Mouse (Mus musculus): ENCODE measurements around the gene D430042O09Rik. TPM values are rescaled to one million over a fixed set of nuclear protein-coding genes. Genes with fewer than 3 reads are reported as not detected.

Gene D430042O09Rik
- polyA plus RNA-seq, 1 experiment from 2014 or later = 7.4 TPM

DNA sequence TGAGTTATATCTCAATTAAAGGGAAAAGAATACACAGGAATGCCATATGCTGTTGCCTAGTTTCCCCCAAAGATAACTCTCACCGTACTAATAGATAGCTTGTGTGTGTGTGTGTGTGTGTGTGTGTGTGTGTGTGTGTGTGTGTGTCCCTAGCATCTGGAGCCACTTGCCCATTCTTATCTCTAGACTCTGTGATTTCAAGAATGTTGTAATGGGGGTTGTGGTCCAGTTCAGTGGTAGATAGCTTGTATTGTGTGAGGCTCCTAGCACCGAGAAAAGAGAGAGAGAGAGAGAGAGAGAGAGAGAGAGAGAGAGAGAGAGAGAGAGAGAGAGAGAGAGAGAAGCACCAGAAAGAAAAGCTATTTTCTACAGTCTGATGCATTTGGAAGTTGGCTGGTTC is 118.7 kb downstream of the D430042O09Rik start:
- H3K9me3 ChIP-seq = no peaks in the 10 kb centered on the region
- H3K4me3 ChIP-seq = no peak overlapping the region
- H3K27ac ChIP-seq (replicated peaks) = no peak overlapping the region
- ATAC-seq (ENCODE audit: low FRiP score, low read depth) = no peak
- no peaks in the 10 kb centered on the region for H3K36me3 ChIP-seq
- no peaks in the 10 kb centered on the region for H3K27me3 ChIP-seq
- H3K9ac ChIP-seq = no peak overlapping the region
- H3K4me2 ChIP-seq = no peak overlapping the region
- H3K4me1 ChIP-seq (replicated peaks) = peaks cover 24% of the 10 kb centered on the region
- WGBS = 86% methylated on average over 2 of the region's 2 CpGs

DNA sequence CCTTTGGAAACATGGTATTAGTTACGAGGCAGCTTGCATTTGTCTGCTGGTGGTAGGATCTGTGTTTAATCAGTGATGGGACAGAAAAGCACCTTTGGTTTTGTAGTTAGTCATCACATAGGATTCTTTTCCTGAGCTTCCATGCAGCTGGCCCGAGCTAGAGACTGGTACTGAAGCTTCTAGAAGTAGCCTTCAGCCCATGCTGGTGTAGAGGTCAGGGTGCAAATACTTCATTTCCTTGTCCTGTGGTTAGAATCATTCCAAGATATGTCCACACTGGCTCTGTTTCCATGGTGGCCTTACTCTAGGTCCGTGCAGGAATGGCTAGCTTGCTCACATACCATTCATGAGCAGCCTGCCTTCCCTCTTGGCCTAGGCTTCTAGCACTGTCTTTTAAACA is 119.2 kb downstream of the D430042O09Rik start:
- ATAC-seq (ENCODE audit: low FRiP score, low read depth) = no peak
- H3K27ac ChIP-seq (replicated peaks) = no peak overlapping the region

DNA sequence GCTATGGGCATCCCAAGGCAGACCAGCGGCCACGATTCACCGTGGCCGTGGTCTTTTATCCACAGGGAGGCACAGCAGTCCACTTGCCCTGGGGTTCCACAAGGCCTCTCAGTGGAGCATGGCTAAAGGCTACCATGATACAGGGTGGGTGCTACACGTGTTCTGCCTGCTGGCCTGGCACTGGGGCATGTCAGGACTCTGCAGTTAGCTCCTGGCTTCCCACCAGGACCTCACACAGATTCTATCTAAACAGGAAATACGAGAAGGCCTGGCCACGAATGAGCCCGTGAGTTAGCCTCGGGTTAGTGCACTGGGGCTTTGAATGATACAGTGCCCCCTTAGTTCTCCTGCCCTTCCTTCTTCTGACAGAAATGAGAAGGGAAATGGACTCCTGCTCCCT is 119.7 kb downstream of the D430042O09Rik start:
- H3K27me3 ChIP-seq = no peaks in the 10 kb centered on the region
- peaks cover 24% of the 10 kb centered on the region for H3K4me1 ChIP-seq (replicated peaks)
- no peak overlapping the region for H3K4me3 ChIP-seq
- no peak for ATAC-seq (ENCODE audit: low FRiP score, low read depth)
- H3K36me3 ChIP-seq = no peaks in the 10 kb centered on the region
- H3K4me2 ChIP-seq = no peak overlapping the region
- H3K27ac ChIP-seq (replicated peaks) = no peak overlapping the region
- H3K9me3 ChIP-seq = no peaks in the 10 kb centered on the region
- H3K9ac ChIP-seq = no peak overlapping the region
- WGBS = 67% methylated on average over 9 of the region's 9 CpGs

More for the DNA sequence above, 119.2 kb downstream of the D430042O09Rik start:
- Histone ChIP-seq H3K4me2 (no peak overlapping the region), H3K36me3 (no peaks in the 10 kb centered on the region), H3K4me1 (replicated peaks) (peaks cover 24% of the 10 kb centered on the region), H3K27me3 (no peaks in the 10 kb centered on the region), H3K9ac (no peak overlapping the region), H3K4me3 (no peak overlapping the region), H3K9me3 (no peaks in the 10 kb centered on the region)
- 89% methylated on average over 3 of the region's 3 CpGs for WGBS

DNA sequence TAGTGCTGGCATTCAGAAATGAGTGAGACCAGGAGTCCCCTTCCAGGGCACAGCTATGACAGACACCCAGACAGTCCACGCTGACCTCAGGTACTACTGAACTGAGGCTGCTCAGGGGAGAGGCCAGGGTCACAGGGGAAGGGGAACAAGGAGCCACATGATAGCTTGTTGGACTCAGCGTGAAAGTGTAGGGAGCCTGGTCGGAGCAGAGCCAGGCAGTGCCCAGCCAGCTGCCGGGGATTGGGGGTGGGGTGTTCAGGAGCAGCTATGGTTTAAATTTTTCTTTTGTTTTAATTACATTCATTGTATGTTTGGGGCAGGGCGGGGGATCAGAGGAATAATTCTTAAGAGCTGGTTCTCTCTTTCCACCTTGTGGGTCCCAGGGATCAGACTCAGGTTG is 120.9 kb downstream of the D430042O09Rik start:
- Histone ChIP-seq H3K9ac (no peak overlapping the region), H3K4me2 (no peak overlapping the region), H3K4me3 (no peak overlapping the region), H3K27me3 (no peaks in the 10 kb centered on the region), H3K36me3 (no peaks in the 10 kb centered on the region), H3K9me3 (no peaks in the 10 kb centered on the region), H3K4me1 (replicated peaks) (peaks cover 24% of the 10 kb centered on the region), H3K27ac (replicated peaks) (peak overlapping the region; percentile 41)
- 76% methylated on average over 5 of the region's 5 CpGs for WGBS
- no peak for ATAC-seq (ENCODE audit: low FRiP score, low read depth)

DNA sequence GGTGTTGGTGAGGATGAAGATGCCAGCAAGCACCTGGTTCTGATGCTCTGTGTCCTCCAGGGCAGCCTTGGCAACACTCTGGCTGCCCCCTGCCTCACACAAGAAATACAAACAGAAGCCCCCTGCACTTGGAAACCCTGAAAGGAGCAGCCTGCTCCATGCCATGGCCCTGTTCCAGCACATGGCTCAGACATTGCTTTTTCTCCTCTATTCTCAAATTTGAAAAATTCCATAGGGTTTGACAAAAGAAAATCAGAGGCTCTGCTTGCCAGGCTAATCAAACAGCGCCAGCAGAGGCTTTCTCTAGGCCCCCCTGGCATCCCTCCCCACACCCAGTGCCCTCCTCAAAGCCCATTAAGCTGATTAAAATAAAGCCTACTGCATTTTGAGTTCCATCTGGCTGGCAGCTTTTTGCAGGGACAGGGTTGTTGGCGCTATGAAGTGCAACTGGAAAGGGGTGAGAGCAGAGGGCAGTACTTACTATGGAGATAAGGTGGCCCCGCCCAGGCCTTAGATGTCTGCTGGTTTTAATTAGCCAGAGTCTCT is 121.5 kb downstream of the D430042O09Rik start:
- Histone ChIP-seq H3K4me2 (no peak overlapping the region), H3K27ac (replicated peaks) (peak overlapping the region; percentile 41), H3K9ac (no peak overlapping the region), H3K4me3 (no peak overlapping the region), H3K4me1 (replicated peaks) (peaks cover 24% of the 10 kb centered on the region), H3K36me3 (no peaks in the 10 kb centered on the region), H3K9me3 (no peaks in the 10 kb centered on the region), H3K27me3 (no peaks in the 10 kb centered on the region)
- ATAC-seq (ENCODE audit: low FRiP score, low read depth) = peak; percentile 75; the same call in 1 of the 2 replicates
- WGBS = 63% methylated on average over 3 of the region's 3 CpGs

DNA sequence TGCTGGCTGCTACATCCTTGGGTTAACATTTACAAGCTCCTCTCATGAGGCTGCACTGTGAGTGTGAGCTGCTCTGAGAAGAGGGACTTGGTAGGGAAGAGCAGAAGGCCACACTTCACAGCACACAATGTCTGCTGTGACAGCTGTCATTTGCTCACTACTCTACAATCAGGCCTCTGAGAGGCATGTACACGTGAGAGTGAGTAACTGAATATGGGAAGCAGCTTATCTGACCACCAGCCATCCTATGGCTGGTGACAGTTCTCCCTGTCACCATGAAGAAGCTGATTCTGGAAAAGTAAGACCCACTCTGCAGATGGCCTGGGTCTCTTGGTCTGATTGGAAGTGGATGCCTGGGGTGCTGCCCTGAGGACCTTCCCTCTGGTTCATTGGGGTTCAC is 125.1 kb downstream of the D430042O09Rik start:
- WGBS = 75% methylated on average over 1 of the region's 1 CpGs
- ATAC-seq (ENCODE audit: low FRiP score, low read depth) = no peak

DNA sequence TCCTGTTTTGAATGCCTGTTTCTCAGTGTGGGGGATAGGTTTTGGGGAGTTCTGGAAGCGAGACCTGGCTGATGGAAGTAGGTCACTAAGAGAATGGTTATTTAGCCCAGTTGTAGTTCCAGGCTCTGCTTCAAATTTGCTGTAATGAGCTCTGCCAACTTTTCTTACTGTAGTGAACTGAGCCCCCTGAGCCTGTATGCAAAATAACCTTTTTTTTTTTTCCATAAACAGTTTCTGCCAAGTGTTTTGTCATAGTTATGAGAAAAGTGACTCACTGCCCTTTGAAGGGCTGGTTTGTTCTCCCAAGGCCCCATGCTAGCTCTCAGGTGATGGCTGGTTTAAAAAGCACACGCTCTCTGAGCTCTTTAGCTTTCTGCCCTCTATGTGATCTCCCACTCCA is 125.8 kb downstream of the D430042O09Rik start:
- H3K4me1 ChIP-seq (replicated peaks) = peaks cover 23% of the 10 kb centered on the region
- no peak for ATAC-seq (ENCODE audit: low FRiP score, low read depth)
- 87% methylated on average over 2 of the region's 2 CpGs for WGBS
- no peak overlapping the region for H3K4me3 ChIP-seq
- no peaks in the 10 kb centered on the region for H3K36me3 ChIP-seq
- no peak overlapping the region for H3K9ac ChIP-seq
- no peaks in the 10 kb centered on the region for H3K9me3 ChIP-seq
- H3K27me3 ChIP-seq = no peaks in the 10 kb centered on the region
- no peak overlapping the region for H3K4me2 ChIP-seq
- H3K27ac ChIP-seq (replicated peaks) = no peak overlapping the region

More for the DNA sequence above, 125.1 kb downstream of the D430042O09Rik start:
- Histone ChIP-seq H3K27me3 (no peaks in the 10 kb centered on the region), H3K4me1 (replicated peaks) (peaks cover 23% of the 10 kb centered on the region), H3K36me3 (no peaks in the 10 kb centered on the region), H3K4me3 (no peak overlapping the region), H3K27ac (replicated peaks) (no peak overlapping the region), H3K9ac (no peak overlapping the region), H3K9me3 (no peaks in the 10 kb centered on the region), H3K4me2 (no peak overlapping the region)

DNA sequence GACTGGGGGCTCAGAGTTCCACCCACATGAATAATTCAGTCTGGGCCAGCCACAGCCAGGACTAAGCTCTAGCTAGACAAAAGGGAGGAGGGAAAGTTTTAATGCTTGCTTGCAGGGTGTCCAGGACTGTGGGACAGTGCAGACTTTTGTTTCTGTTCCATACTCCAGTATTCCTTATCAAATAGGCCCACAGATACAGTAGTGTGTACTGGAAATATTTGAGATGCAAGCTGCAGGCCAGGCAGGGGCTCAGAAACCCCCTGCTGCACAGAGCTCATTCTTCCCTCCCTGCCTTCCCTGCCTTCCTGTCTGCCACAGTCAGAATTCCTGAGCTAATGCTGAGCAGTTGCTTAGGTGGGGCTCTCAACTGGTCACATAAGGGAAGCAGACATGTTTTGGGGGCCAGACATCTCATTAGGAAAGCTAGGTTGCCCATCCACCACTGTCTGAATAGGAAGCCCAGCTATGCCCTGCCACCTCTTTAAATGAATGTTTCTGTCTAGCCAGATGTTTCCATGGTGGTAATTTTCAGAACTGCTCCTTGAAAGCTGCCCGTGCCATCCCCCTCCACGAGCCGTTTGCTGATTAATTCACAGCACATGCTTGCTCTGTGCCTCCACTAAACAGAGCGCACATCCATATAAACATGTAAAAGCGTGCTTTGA is 130.5 kb downstream of the D430042O09Rik start:
- Histone ChIP-seq H3K4me1 (replicated peaks) (peaks cover 14% of the 10 kb centered on the region), H3K4me2 (no peak overlapping the region), H3K9ac (no peak overlapping the region), H3K27me3 (no peaks in the 10 kb centered on the region), H3K4me3 (no peak overlapping the region), H3K9me3 (no peaks in the 10 kb centered on the region), H3K36me3 (no peaks in the 10 kb centered on the region; the same call in 1 of the 2 replicates), H3K27ac (replicated peaks) (peak overlapping the region; percentile 34; the same call in 1 of the 2 replicates)
- WGBS = 21% methylated on average over 5 of the region's 5 CpGs
- peak; percentile 54; the same call in 1 of the 2 replicates for ATAC-seq (ENCODE audit: low FRiP score, low read depth)

DNA sequence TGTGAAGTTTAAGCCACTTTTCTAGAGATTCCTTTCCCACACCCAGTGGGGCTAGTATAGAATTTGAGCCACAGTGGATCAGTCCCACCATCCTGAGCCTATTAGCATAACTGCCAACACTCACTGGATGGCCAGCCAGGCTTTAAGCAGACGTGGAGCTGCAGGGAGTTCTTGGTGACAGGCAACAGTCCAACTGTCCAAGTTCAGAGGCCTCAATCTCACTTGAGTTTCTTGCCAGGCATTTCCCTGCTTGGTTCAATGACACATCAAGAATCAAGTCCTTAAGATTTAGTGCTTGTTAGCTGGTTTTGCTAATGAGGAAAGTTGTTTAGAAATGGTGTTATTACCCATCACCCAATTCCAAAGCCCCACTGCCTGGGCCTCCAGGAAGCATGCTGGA is 137.9 kb downstream of the D430042O09Rik start:
- Histone ChIP-seq H3K27ac (replicated peaks) (no peak overlapping the region), H3K4me2 (no peak overlapping the region)
- WGBS = 61% methylated on average over 1 of the region's 1 CpGs

DNA sequence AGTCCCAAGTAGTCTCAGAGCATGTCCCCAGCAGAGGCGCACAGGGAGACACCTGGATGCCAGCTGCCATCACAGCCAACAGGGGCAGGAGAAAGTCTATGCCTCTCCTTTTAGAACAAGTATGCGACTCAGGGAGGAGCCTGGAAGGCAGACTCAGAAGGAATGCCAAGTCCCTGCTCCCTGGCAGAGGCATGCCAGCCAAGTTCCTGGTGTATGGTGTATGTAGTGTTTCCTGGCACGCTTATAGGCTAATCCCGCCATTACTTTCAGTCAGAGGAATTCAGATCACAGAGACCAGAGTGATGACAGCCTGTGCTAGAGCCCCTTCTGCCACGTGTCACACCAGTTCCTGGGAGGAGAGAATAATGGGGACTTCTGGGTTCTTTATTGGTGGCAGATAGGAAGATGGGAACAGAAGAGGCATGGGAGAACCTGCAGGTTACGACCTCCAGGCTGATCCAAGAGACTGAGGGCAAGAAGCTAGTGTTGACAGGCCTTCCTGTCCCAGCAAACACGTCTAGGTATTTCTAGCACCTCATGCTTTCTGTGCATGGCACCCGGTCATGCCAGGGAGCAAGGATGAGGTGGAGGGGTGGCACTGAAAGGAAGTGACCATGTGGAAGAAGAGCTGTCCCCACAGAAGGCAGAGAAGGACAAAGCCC is 139.3 kb downstream of the D430042O09Rik start:
- Histone ChIP-seq H3K4me3 (no peak overlapping the region), H3K4me1 (replicated peaks) (0 out of 2 replicates have a peak, but pooled peaks cover 5% of the 10 kb centered on the region), H3K36me3 (no peaks in the 10 kb centered on the region; the same call in 1 of the 2 replicates), H3K9ac (no peak overlapping the region), H3K4me2 (no peak overlapping the region), H3K9me3 (no peaks in the 10 kb centered on the region), H3K27me3 (no peaks in the 10 kb centered on the region), H3K27ac (replicated peaks) (no peak overlapping the region)
- 72% methylated on average over 8 of the region's 8 CpGs for WGBS
- no peak for ATAC-seq (ENCODE audit: low FRiP score, low read depth)

More for the DNA sequence above, 137.9 kb downstream of the D430042O09Rik start:
- no peak overlapping the region for H3K9ac ChIP-seq
- 0 out of 2 replicates have a peak, but pooled peaks cover 5% of the 10 kb centered on the region for H3K4me1 ChIP-seq (replicated peaks)
- no peak for ATAC-seq (ENCODE audit: low FRiP score, low read depth)
- no peak overlapping the region for H3K4me3 ChIP-seq
- H3K9me3 ChIP-seq = no peaks in the 10 kb centered on the region
- no peaks in the 10 kb centered on the region; the same call in 1 of the 2 replicates for H3K36me3 ChIP-seq
- no peaks in the 10 kb centered on the region for H3K27me3 ChIP-seq

DNA sequence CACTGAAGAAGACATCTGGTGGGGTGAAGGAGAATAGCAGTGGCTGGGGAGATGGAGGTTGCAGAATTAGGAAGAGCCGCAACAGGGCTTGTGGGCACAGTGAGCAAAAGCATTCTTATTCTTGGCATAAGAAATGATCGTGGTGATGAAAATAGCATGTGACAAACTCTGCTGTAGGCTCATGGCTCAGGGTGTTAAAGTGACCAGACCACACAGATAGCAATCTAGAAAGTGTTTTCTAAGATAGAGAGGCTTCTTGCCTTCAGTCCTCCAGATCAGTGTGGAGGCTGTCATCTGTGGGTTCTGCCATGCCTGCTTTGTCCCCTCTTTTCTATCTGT is 139.8 kb downstream of the D430042O09Rik start:
- H3K4me2 ChIP-seq = no peak overlapping the region
- H3K9me3 ChIP-seq = no peaks in the 10 kb centered on the region
- 0 out of 2 replicates have a peak, but pooled peaks cover 5% of the 10 kb centered on the region for H3K4me1 ChIP-seq (replicated peaks)
- ATAC-seq (ENCODE audit: low FRiP score, low read depth) = no peak
- H3K27ac ChIP-seq (replicated peaks) = no peak overlapping the region
- H3K36me3 ChIP-seq = no peaks in the 10 kb centered on the region; the same call in 1 of the 2 replicates
- H3K27me3 ChIP-seq = no peaks in the 10 kb centered on the region
- 89% methylated on average over 2 of the region's 2 CpGs for WGBS
- no peak overlapping the region for H3K4me3 ChIP-seq
- H3K9ac ChIP-seq = no peak overlapping the region

DNA sequence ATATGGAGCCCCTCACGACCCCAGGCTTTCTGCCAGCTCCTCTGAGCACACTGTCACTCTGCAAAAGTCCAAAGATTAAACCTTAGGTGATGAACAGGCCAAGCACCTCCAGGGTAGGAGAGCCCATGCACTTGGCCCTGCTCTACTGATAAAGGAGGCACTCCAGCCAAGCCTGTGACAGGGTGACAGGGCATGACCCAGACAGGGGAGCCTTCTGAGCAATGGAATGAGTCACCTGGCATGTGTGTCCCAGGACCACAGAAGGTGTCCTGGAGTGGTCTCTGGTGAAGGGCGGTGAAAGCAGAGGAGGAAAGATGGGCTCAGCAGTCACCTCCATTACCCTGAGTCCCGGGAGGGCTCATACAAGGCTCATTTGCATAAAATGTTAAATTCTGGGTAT is 151.9 kb downstream of the D430042O09Rik start:
- no peak overlapping the region for H3K27ac ChIP-seq (replicated peaks)
- H3K4me2 ChIP-seq = no peak overlapping the region
- H3K27me3 ChIP-seq = no peaks in the 10 kb centered on the region
- no peak for ATAC-seq (ENCODE audit: low FRiP score, low read depth)
- no peak overlapping the region for H3K9ac ChIP-seq
- no peaks in the 10 kb centered on the region for H3K9me3 ChIP-seq
- H3K4me1 ChIP-seq (replicated peaks) = peaks cover 7% of the 10 kb centered on the region
- no peak overlapping the region for H3K4me3 ChIP-seq
- no peaks in the 10 kb centered on the region for H3K36me3 ChIP-seq
- WGBS = 76% methylated on average over 3 of the region's 3 CpGs
